Mouse (Mus musculus) erythroblast, embryonic 14.5 days (primary cell): ENCODE measurements around the gene Ttc7.

ENCODE experiments used
- GATA1 ChIP-seq: IDR thresholded peaks from 2 replicates; pipeline ENCODE4 v1.6.1; 2012; ENCODE audit warnings: low read length, inconsistent platforms, mixed read lengths
- TAL1 ChIP-seq: IDR thresholded peaks from 3 replicates; pipeline ENCODE4 v1.6.1; 2012; ENCODE audit warnings: low read length, inconsistent platforms, mixed read lengths

DNA sequence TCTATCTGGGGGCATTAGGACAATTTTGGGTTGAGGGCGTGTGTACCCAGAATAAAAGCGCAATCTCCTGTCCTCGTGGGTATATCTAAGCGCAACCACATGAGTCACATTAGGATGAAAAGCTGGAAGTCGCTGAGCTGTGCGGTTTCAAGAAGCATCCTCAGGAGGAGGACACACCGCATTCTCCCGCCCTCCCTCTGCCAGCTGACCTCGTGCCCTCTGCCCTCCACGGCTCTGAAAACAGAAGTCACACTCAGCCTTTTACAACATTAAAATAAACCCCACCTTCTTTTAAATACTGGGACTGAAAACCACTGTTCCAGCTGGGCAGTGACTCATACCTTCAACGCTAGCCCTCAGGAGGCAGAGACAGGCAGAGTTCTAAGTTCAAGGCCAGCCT, 114.4 kb downstream of the Ttc7 start:
- TF ChIP-seq GATA1: no peak
- no peak for TF ChIP-seq TAL1
